Mouse (Mus musculus) stomach, postnatal 0 days (tissue): ENCODE measurements around the gene Pdik1l. TPM values are rescaled to one million over a fixed set of nuclear protein-coding genes. Genes with fewer than 3 reads are reported as not detected.

ENCODE experiments used
- ATAC-seq: fragments of 200-750 bp; cut with Nextera tagmentation; 2 replicates; pipeline ENCODE4 v1.8.0; 2017; ENCODE audit not compliant: low FRiP score, low TSS enrichment
- DNase-seq: peaks from one replicate; pipeline ENCODE4 v3.0.0-alpha.2; 2016; ENCODE audit warnings: low spot score
- H3K27ac ChIP-seq: fragments of 300-500 bp; sonication (generic); replicated peaks from 2 replicates; pipeline ENCODE4 v1.5.1; 2014; ENCODE audit warnings: mild to moderate bottlenecking, control low read depth
- H3K27me3 ChIP-seq: fragments of 300-500 bp; sonication (generic); 2 replicates; pipeline ENCODE4 v1.6.1; 2014; ENCODE audit warnings: low read length; ENCODE audit not compliant: control insufficient read depth, insufficient read depth
- H3K36me3 ChIP-seq: fragments of 300-500 bp; sonication (generic); 2 replicates; pipeline ENCODE4 v1.6.1; 2014; ENCODE audit warnings: low read length, mixed read lengths; ENCODE audit not compliant: control insufficient read depth, insufficient read depth
- H3K4me1 ChIP-seq: fragments of 300-500 bp; sonication (generic); replicated peaks from 2 replicates; pipeline ENCODE4 v1.6.1; 2014; ENCODE audit warnings: antibody characterized with exemption; ENCODE audit not compliant: control insufficient read depth, insufficient read depth
- H3K4me2 ChIP-seq: fragments of 300-500 bp; sonication (generic); replicated peaks from 2 replicates; pipeline ENCODE4 v1.6.1; 2014; ENCODE audit warnings: low read depth, mild to moderate bottlenecking, control low read depth, moderate library complexity
- H3K4me3 ChIP-seq: fragments of 300-500 bp; sonication (generic); 2 replicates; pipeline ENCODE4 v1.5.1; 2014; ENCODE audit warnings: low read depth, low read length, control low read depth
- H3K9ac ChIP-seq: fragments of 300-500 bp; sonication (generic); 2 replicates; pipeline ENCODE4 v1.6.1; 2014; ENCODE audit warnings: mild to moderate bottlenecking, low read length, control low read depth, mixed read lengths
- H3K9me3 ChIP-seq: fragments of 300-500 bp; sonication (generic); 2 replicates; pipeline ENCODE4 v1.6.1; 2016; ENCODE audit warnings: low read length; ENCODE audit not compliant: control insufficient read depth
- CTCF ChIP-seq: IDR thresholded peaks from 2 replicates; pipeline ENCODE4 v1.5.1; 2016; ENCODE audit warnings: antibody characterized with exemption, low read depth, mild to moderate bottlenecking, moderate library complexity
- EP300 ChIP-seq: optimal IDR thresholded peaks from 2 replicates; pipeline ENCODE3; 2016; ENCODE audit warnings: antibody characterized with exemption
- WGBS: fragments of 180-500 bp; shearing (Covaris S2); extraction: QIAGEN DNeasy Blood & Tissue Kit; methylation state at CpG from one replicate; pipeline ENCODE4 v1.1.7; 2014; 5-methylcytosine and 5-hydroxymethylcytosine counted together
- polyA plus RNA-seq: library from polyadenylated mRNA; unstranded; fragments of >200 nt; fragmentation: Nextera tagmentation; extraction: Ambion mirVana; gene quantifications from 2 replicates; pipeline ENCODE4 v1.2.1, GENCODE M21; 2015

Pdik1l gene
- polyA plus RNA-seq, 1 experiment from 2014 or later: 8.4 TPM

- WGBS: 20% methylated on average over 10 of the region's 10 CpGs
- H3K4me1 ChIP-seq: 0 out of 2 replicates have a peak, but pooled peaks cover 2% of the 10 kb centered on the region
Observed at GRCm38 (mm10) chr4:134250930-134251240, 36.8 kb downstream of the Pdik1l start.

GRCm38 (mm10) chr4:134250116-134250929 lies 37.4 kb downstream of the Pdik1l start:
- TF ChIP-seq EP300 (no peak), CTCF (no peak)
- ATAC-seq: no peak
- 27% methylated on average over 27 of the region's 27 CpGs for WGBS
- H3K4me1 ChIP-seq: 0 out of 2 replicates have a peak, but pooled peaks cover 2% of the 10 kb centered on the region
- no peak overlapping the region for H3K9ac ChIP-seq
- no peaks in the 10 kb centered on the region for H3K36me3 ChIP-seq
- no peaks in the 10 kb centered on the region for H3K9me3 ChIP-seq
- peak overlapping the region; percentile 42 for H3K4me3 ChIP-seq
- peak overlapping the region; percentile 82 for H3K4me2 ChIP-seq
- no peak for DNase-seq
- peaks cover 11% of the 10 kb centered on the region; the same call in 1 of the 2 replicates for H3K27me3 ChIP-seq
- H3K27ac ChIP-seq: no peak overlapping the region

More at GRCm38 (mm10) chr4:134250930-134251240, 36.8 kb downstream of the Pdik1l start:
- Histone ChIP-seq H3K27me3 (peaks cover 11% of the 10 kb centered on the region; the same call in 1 of the 2 replicates), H3K27ac (no peak overlapping the region), H3K36me3 (no peaks in the 10 kb centered on the region), H3K9me3 (no peaks in the 10 kb centered on the region), H3K9ac (no peak overlapping the region; the same call in 1 of the 2 replicates), H3K4me3 (peak overlapping the region; percentile 42), H3K4me2 (peak overlapping the region; percentile 82)
- DNase-seq (no peak), ATAC-seq (no peak)
- TF ChIP-seq CTCF: no peak
- no peak for TF ChIP-seq EP300

- ATAC-seq: peak; percentile 49
- TF ChIP-seq EP300: no peak
- TF ChIP-seq CTCF: peak; percentile 98
- peaks cover 11% of the 10 kb centered on the region; the same call in 1 of the 2 replicates for H3K27me3 ChIP-seq
- H3K9me3 ChIP-seq: no peaks in the 10 kb centered on the region
- H3K27ac ChIP-seq: no peak overlapping the region
- WGBS: 2% methylated on average over 30 of the region's 30 CpGs
- H3K4me3 ChIP-seq: peak overlapping the region; percentile 33
- DNase-seq: peak; percentile 80
- H3K36me3 ChIP-seq: no peaks in the 10 kb centered on the region
- H3K4me2 ChIP-seq: peak overlapping the region; percentile 66
- peaks cover 4% of the 10 kb centered on the region; the same call in 1 of the 2 replicates for H3K4me1 ChIP-seq
- no peak overlapping the region; the same call in 1 of the 2 replicates for H3K9ac ChIP-seq
Observed at GRCm38 (mm10) chr4:134249651-134250050, 38.0 kb downstream of the Pdik1l start.

- Histone ChIP-seq H3K27me3 (peaks cover 6% of the 10 kb centered on the region; the same call in 1 of the 2 replicates), H3K27ac (no peak within 1 kb of the TSS)
Observed at GRCm38 (mm10) chr4:134246719-134247258, 40.9 kb downstream of the Pdik1l start, which contains the start of gene Gm30191. TSS of gene Gm30191 (plus strand) at chr4:134246935.

GRCm38 (mm10) chr4:134246256-134246655 lies 41.4 kb downstream of the Pdik1l start:
- H3K9me3 ChIP-seq: no peaks in the 10 kb centered on the region
- no peak for ATAC-seq
- no peak overlapping the region for H3K4me2 ChIP-seq
- no peak overlapping the region for H3K9ac ChIP-seq
- H3K4me3 ChIP-seq: no peak overlapping the region
- H3K27me3 ChIP-seq: peaks cover 4% of the 10 kb centered on the region; the same call in 1 of the 2 replicates
- no peaks in the 10 kb centered on the region for H3K36me3 ChIP-seq
- peaks cover 5% of the 10 kb centered on the region; the same call in 1 of the 2 replicates for H3K4me1 ChIP-seq
- no peak for DNase-seq
- WGBS: 49% methylated on average over 4 of the region's 4 CpGs
- H3K27ac ChIP-seq: no peak overlapping the region
- TF ChIP-seq CTCF (no peak), EP300 (no peak)

More at GRCm38 (mm10) chr4:134246719-134247258, 40.9 kb downstream of the Pdik1l start, which contains the start of gene Gm30191:
- WGBS: 61% methylated on average over 7 of the region's 7 CpGs
- ATAC-seq: no peak
- peaks cover 5% of the 10 kb centered on the region; the same call in 1 of the 2 replicates for H3K4me1 ChIP-seq
- TF ChIP-seq EP300: no peak
- no peak for TF ChIP-seq CTCF
- H3K9ac ChIP-seq: no peak within 1 kb of the TSS
- no peaks in the 10 kb centered on the region for H3K36me3 ChIP-seq
- DNase-seq: no peak
- H3K4me2 ChIP-seq: peak within 1 kb of the TSS; percentile 96
- no peaks in the 10 kb centered on the region for H3K9me3 ChIP-seq
- peak within 1 kb of the TSS; percentile 75; the same call in 1 of the 2 replicates for H3K4me3 ChIP-seq
